In genomic region chr1:191907431-191907810, GRCm38 (mm10) we compare ENCODE assay signal across 8 mouse cellular contexts. TPM values are rescaled to one million over a fixed set of nuclear protein-coding genes. Genes with fewer than 3 reads are reported as not detected.
DNase-seq lines count a peak whose midpoint lies in the region; ATAC-seq lines count a peak whose summit lies in the region.

No protein-coding gene starts in this region.

- H3K36me3 ChIP-seq in hindbrain, embryonic 10.5 days, result peaks cover 25% of the 10 kb centered on the region
- H3K36me3 ChIP-seq in lung, embryonic 16.5 days (ENCODE audit: control insufficient read depth, insufficient read depth, low read length), result peaks cover 7% of the 10 kb centered on the region

- H3K9me3 ChIP-seq in hindbrain, embryonic 10.5 days, result no peaks in the 10 kb centered on the region
- H3K9me3 ChIP-seq in lung, embryonic 16.5 days (ENCODE audit: control insufficient read depth, low read length), result no peaks in the 10 kb centered on the region

- peak overlapping the region; percentile 88 for H3K4me3 ChIP-seq in hindbrain, embryonic 10.5 days
- peak overlapping the region; percentile 77 for H3K4me3 ChIP-seq in lung, embryonic 16.5 days (ENCODE audit: low read length)

- peak; percentile 39 for DNase-seq in Muller cell, postnatal 12 days (ENCODE audit: inconsistent ontology term)
- DNase-seq in cerebellum, adult 9-11 months, result peak; percentile 84
- peak; percentile 38 to 82 for DNase-seq in frontal cortex, adult 2 months (ENCODE audit: extremely low spot score in 1 of 2, low spot score in 1 of 2)
- DNase-seq in hindbrain, embryonic 10.5 days (ENCODE audit: low spot score), result peak; percentile 74
- peak; percentile 65 for DNase-seq in layer of hippocampus, adult 9-11 months
- DNase-seq in ovary, adult 18-20 months (ENCODE audit: low spot score), result peak; percentile 48
- DNase-seq in thymus, postnatal 0 days (ENCODE audit: low spot score), result peak; percentile 65

- peaks cover 46% of the 10 kb centered on the region for H3K4me1 ChIP-seq in hindbrain, embryonic 10.5 days (replicated peaks)
- H3K4me1 ChIP-seq in lung, embryonic 16.5 days (replicated peaks; ENCODE audit: control insufficient read depth, insufficient read depth, low read length), result peaks cover 30% of the 10 kb centered on the region

- H3K4me2 ChIP-seq in lung, embryonic 16.5 days (ENCODE audit: low read depth, low read length), result peak overlapping the region; percentile 84

- peak overlapping the region; percentile 84 for H3K9ac ChIP-seq in lung, embryonic 16.5 days (ENCODE audit: low read length)

- H3K27ac ChIP-seq in hindbrain, embryonic 10.5 days, result peak overlapping the region; percentile 93
- peak overlapping the region; percentile 74 for H3K27ac ChIP-seq in lung, embryonic 16.5 days (ENCODE audit: low read length)

- H3K27me3 ChIP-seq in hindbrain, embryonic 10.5 days (ENCODE audit: insufficient read depth, poor library complexity, severe bottlenecking), result peaks cover 9% of the 10 kb centered on the region
- no peaks in the 10 kb centered on the region for H3K27me3 ChIP-seq in lung, embryonic 16.5 days (ENCODE audit: control insufficient read depth, insufficient read depth, low read depth, low read length)

- WGBS in hindbrain, embryonic 10.5 days, result under 1% methylated on average over 43 of the region's 43 CpGs
- 1% methylated on average over 42 of the region's 43 CpGs for WGBS in lung, embryonic 16.5 days

- peak; percentile 35 for ATAC-seq in lung, embryonic 16.5 days (ENCODE audit: low read depth)

RNA-seq across cellular contexts. Expression of gene Slc30a1, which starts 0.9 kb away (rescaled TPM):
- polyA plus RNA-seq in frontal cortex, adult 2 months (2012; rRNA removed), result 22.3 and 22.9 TPM in 2 replicates
- 1.3 and 1.6 TPM in 2 replicates for polyA plus RNA-seq in hindbrain, embryonic 10.5 days (2016; fragmentation: Nextera tagmentation; extraction: Ambion mirVana)
- polyA plus RNA-seq in lung, embryonic 16.5 days (2015; fragmentation: Nextera tagmentation; extraction: Ambion mirVana), result 1.5 and 1.8 TPM in 2 replicates
- polyA plus RNA-seq in thymus, postnatal 0 days (2015; fragmentation: Nextera tagmentation; extraction: Ambion mirVana), result 1.6 and 2.6 TPM in 2 replicates

Comparison
In these comparisons a context has a peak if more than half of its experiments do, and no peak if none do; other contexts are left out.
1. Peak in every context shown above with its lines: DNase-seq, ATAC-seq, H3K4me3 ChIP-seq and H3K27ac ChIP-seq.